Mouse (Mus musculus) heart, adult 2 months (tissue): Measurements from ENCODE around the gene Hcrt.

Experiments used
- CTCF ChIP-seq: fragments of 200-600 bp; IDR thresholded peaks from 2 replicates; pipeline ENCODE4 v1.8.1; 2022; ENCODE audit warnings: antibody characterized with exemption, mild to moderate bottlenecking, moderate library complexity
- POLR2A ChIP-seq: fragments of 200-500 bp; IDR thresholded peaks from 2 replicates; pipeline ENCODE4 v1.6.1; 2011; ENCODE audit warnings: mild to moderate bottlenecking, low read depth, low read length, control low read depth; ENCODE audit not compliant: insufficient read depth

DNA sequence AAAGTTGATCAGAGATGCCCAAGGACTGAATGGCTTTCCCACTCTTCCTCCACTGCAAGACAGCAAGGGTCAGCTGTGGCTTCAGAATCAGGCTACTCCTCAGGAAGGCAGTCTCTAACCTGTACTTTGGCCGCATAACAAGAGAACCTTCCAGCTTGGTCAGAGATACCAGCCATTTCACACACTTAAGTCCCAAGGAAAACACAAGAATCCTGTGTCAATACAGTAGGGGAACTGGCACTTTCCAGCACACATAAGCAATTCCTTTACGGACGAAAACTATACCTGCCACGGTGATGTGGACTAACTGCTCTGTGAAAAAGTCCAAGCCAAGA lies 26.0 kb downstream of the Hcrt start:
- TF ChIP-seq POLR2A (no peak), CTCF (no peak)
